Mouse (Mus musculus): ENCODE measurements at regions not wholly inside any gene's neighbourhood (a gene's known extent, or its start where the extent isn't known, plus 50 kb on each side); places are given as distances from the start of the nearest gene placed in this dataset.

- TF ChIP-seq CTCF (IDR thresholded peaks at IDR 0.05): no peak
- ChIA-PET POLR2A (interaction anchor here (0.6 to 0.7 kb wide), 2 partner anchors 41 to 86 kb away, joined by 4 read pairs; no protein-coding TSS in a partner anchor), CTCF (no interaction called here)
- in situ Hi-C loops (cut with MboI; ENCODE audit: low pct_unique_long_range_greater_than_20kb): no loop called here
- ATAC-seq (no peak), DNase-seq (ENCODE audit: low read depth, low spot score) (no peak)
- H3K27me3 ChIP-seq: peaks cover 4% of the 10 kb centered on the region
These were observed 56.6 kb upstream of the Boc start for GRCm38 (mm10) chr16:44615172-44615877.

GRCm38 (mm10) chr16:44614235-44614634 is 55.5 kb upstream of the Boc start:
- ChIA-PET CTCF (no interaction called here), POLR2A (no interaction called here)
- DNase-seq (ENCODE audit: low read depth, low spot score) (no peak), ATAC-seq (no peak)
- TF ChIP-seq CTCF (IDR thresholded peaks at IDR 0.05): no peak
- in situ Hi-C loops (cut with MboI; ENCODE audit: low pct_unique_long_range_greater_than_20kb): no loop called here
- peaks cover 3% of the 10 kb centered on the region for H3K27me3 ChIP-seq

- in situ Hi-C loops (cut with MboI; ENCODE audit: low pct_unique_long_range_greater_than_20kb): no loop called here
- ChIA-PET CTCF (no interaction called here), POLR2A (no interaction called here)
- H3K27me3 ChIP-seq: peaks cover 3% of the 10 kb centered on the region
- DNase-seq (ENCODE audit: low read depth, low spot score) (no peak), ATAC-seq (no peak)
- no peak for TF ChIP-seq CTCF (IDR thresholded peaks at IDR 0.05)
These were observed 54.0 kb upstream of the Boc start for GRCm38 (mm10) chr16:44612676-44613075.

GRCm38 (mm10) chr16:44611525-44611924 is 52.8 kb upstream of the Boc start:
- ChIA-PET CTCF (interaction anchor here (0.7 kb wide), 1 partner anchor 25 kb away, joined by 3 read pairs; no protein-coding TSS in a partner anchor), POLR2A (no interaction called here)
- no peak for ATAC-seq
- in situ Hi-C loops (cut with MboI; ENCODE audit: low pct_unique_long_range_greater_than_20kb): no loop called here
- peaks cover 4% of the 10 kb centered on the region for H3K27me3 ChIP-seq
- no peak for DNase-seq (ENCODE audit: low read depth, low spot score)
- no peak for TF ChIP-seq CTCF (IDR thresholded peaks at IDR 0.05)

GRCm38 (mm10) chr16:44608586-44608985 is 49.9 kb upstream of the Boc start:
- in situ Hi-C loops (cut with MboI; ENCODE audit: low pct_unique_long_range_greater_than_20kb): no loop called here
- DNase-seq (ENCODE audit: low read depth, low spot score) (no peak), ATAC-seq (no peak)
- TF ChIP-seq CTCF (IDR thresholded peaks at IDR 0.05): no peak
- POLR2A ChIA-PET: interaction anchor here (0.7 kb wide), 1 partner anchor 862 kb away, joined by 3 read pairs; no protein-coding TSS in a partner anchor
- CTCF ChIA-PET: no interaction called here
- H3K27me3 ChIP-seq: peaks cover 10% of the 10 kb centered on the region
